Mouse (Mus musculus) mesoderm, embryonic 11.5 days (tissue): ENCODE results near the gene Ankrd42.

Source experiments
- DNase-seq: peaks from one replicate; pipeline ENCODE4 v3.0.0-alpha.2; 2012; ENCODE audit warnings: low read depth, low spot score

The Ankrd42 gene

DNA sequence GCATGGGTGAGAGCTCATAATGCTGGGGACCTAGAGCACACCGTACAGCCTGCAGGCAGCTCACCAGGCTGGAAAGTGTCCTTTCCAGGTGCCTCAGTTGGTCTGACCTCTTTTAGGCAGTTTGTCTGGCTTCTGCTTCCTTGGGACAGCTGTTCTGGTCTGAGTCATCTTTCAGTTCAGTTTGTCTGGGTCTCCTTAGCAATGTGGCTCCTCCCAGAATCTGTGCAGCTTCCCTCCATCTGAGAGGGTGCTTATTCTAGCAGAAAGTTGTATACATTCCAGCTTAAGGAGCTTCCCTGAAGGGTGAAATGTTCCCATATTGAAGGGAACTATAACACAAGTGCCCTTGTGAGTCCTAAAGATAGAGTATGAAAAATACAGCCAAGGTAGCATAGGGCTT lies 70.2 kb downstream of the Ankrd42 start:
- DNase-seq: no peak

DNA sequence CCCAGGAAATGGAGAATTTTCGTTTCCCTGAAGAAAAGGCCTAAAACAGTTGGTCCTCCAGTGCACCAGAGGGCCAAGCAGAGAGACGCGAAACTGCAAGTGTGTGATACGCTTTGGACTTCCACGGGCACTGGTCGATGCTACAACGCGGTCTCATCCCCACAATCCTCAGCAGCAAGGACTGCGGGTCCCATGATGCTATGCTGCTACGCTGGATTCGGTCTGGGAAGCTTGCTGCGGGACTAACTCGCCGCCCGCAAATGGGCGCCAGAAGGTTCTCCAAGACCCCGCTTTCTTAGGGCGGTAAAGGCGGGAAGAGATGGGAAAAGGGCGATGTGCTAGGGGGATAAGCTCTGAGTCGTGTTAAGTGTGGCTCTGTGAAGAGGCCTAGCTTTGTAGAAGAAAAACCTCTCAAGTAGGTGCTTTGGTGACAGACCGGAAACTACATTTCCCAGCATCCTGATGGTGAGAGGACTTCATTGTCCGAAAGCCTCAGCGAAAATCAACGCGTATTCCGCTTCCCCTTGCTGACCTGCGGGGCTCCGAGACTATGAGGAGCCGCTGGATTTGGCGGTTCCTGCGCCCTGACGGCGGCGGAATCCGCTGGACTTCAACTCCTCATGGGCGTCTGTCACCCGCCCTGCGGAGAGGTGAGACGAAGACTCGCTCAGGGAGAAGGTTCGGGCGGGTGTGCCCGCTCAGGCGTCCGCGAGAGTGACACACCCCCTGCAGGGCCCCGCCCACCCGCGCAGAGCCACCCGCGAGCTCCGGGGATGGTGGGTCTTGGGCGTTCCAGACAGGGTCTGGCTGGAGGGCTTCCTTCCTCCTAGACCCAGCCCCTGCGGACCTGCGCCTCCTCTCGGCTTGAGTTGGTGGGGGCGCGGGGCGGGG lies 75.7 kb downstream of the Ankrd42 start, which contains the start of gene Ccdc90b:
TSS of gene Ccdc90b (plus strand) at position 164 of the 891 bp plus-strand sequence.
- peak; percentile 93 for DNase-seq

DNA sequence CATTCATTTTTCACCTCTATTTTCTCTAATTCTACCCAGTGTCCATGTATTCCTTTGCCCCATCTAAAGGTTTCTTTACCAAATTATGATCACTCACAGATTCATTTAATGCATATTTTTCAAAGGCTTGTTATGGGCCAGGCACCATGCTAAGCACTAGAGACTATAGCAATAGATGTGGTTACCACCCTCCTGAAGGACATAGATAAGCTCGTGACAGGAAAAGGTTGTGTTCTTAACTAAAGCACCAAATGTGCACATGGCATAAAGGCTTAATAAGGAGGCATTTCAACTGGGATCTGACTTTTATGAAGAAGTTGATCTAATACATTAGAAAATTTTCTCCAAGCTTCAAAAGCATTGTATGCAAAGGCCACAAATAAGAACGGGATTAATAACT lies 78.2 kb downstream of the Ankrd42 start:
- no peak for DNase-seq

DNA sequence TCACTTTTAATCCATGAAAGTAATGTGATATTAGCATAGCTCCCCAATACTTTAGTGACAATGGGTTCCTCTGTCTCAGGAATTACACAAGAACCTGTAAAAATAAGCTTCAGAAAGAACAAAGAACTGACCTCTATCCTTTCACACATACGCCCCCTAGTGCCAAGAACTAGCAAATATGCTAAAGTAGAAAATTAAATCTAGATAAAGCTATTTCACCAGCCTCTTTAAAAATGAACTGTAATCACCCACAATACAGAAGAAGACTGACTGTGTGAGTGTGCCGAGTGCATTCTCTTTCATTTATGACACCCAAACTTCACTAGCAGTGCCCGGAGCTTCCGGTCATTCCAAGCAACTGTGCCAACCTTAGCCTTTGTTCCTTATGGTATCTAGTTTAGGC lies 86.0 kb downstream of the Ankrd42 start:
- peak; percentile 65 for DNase-seq

DNA sequence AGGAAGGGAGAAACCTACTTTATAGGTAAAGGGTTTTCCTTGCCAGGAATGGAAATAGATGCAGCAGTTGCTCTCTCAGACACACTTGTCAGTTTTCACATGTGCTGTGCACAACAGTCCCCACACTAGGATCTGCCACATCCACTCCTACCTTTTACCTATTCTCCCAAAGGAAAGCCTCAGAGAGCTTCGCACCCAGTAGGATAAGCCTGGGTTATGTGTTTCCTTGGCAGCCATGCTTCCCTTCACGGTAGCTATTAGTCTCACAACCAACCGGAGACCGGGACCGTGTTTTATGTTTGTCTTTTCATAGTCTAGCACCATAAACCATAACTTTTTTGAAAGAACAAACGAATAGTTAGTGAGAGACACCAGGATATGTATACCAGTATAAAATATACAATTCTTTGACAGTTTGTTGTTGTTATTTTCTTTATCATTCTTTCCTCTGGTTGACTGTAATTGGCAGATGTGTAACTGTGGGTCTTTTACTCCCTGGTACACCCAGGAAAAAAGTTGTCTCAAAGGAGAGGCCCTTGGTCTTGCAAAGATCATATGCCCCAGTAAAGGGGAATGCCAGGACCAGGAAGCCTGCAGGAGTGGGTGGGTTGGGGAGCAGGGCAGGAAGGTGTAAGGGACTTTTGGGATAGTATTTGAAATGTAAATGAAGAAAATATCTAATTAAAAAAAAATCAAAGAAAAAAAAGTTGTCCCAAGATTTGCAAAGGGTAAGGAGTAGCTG lies 86.5 kb downstream of the Ankrd42 start:
- DNase-seq: no peak

DNA sequence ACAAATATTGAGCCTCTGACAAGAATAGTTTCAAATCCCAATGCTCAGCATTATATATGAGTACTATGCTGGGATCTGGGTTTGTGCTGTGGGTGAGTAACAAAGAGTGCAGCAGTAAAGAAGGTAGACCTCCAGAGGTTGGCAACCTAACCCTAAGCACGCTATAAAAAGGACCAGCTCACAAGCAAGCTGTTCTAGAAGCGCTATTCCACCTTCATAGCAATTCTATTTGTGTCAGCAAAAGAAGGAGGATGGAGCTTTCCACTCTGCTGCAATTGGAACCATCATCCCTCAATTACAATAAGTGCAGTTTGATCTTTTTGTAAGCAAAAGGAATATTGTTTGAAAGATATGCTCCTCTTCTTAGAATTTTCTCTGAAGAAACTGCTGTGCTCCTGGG lies 90.2 kb downstream of the Ankrd42 start:
- DNase-seq: no peak

DNA sequence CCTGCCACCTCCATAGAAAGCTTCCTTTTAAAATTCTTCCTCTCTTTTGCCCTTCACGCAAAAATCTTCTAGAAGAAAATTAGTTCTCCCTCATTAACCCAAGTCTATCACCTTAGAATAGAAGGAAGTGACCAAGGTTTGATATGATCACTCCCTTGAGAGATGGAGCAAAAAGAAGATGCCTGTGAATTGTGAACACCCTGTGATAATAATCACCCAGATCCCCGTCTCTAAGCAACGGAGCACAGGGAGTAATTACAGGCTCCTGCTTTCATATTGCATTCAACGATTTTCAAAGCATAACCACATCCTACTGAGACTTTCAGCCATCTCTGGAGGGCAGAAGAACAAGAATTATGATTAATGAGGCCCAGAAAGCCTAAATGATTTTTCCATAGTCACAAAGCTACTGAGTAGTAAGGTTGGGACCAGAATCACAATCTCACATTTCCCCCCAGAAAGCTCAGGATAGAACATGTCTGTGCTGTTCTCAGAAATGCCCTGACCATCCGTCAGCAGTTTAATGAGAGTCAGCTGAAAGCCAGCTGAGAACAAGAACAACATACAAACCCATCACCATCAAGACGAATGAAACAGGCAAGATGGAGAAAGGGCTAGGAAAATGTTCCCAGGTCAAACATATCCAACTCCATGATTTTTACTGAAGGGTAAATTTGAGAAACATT lies 104.4 kb downstream of the Ankrd42 start:
- DNase-seq: no peak
